Mouse (Mus musculus) intestine, embryonic 14.5 days (tissue): ENCODE results near the gene Trp73. TPM values are rescaled to one million over a fixed set of nuclear protein-coding genes. Genes with fewer than 3 reads are reported as not detected.

Experiments used
- ATAC-seq: fragments of 200-750 bp; cut with Nextera tagmentation; replicated peaks from 2 replicates; pipeline ENCODE4 v1.8.0; 2017; ENCODE audit warnings: low read depth, moderate number of reproducible peaks, moderate TSS enrichment, moderate library complexity; ENCODE audit not compliant: low FRiP score, low TSS enrichment
- DNase-seq: peaks from one replicate; pipeline ENCODE4 v3.0.0-alpha.2; 2018; ENCODE audit warnings: low spot score
- H3K27ac ChIP-seq: fragments of 300-500 bp; sonication (generic); 2 replicates; pipeline ENCODE4 v1.5.1; 2014; ENCODE audit warnings: low read depth, mild to moderate bottlenecking, control low read depth
- H3K27me3 ChIP-seq: fragments of 300-500 bp; sonication (generic); replicated peaks from 2 replicates; pipeline ENCODE4 v1.6.1; 2014; ENCODE audit warnings: low read length, control low read depth; ENCODE audit not compliant: control insufficient read depth, insufficient read depth
- H3K36me3 ChIP-seq: fragments of 300-500 bp; sonication (generic); 2 replicates; pipeline ENCODE4 v1.6.1; 2014; ENCODE audit warnings: low read length, control low read depth; ENCODE audit not compliant: control insufficient read depth, insufficient read depth
- H3K4me1 ChIP-seq: fragments of 300-500 bp; sonication (generic); replicated peaks from 2 replicates; pipeline ENCODE4 v1.6.1; 2014; ENCODE audit warnings: low read length, control low read depth, mixed read lengths; ENCODE audit not compliant: control insufficient read depth, insufficient read depth
- H3K4me2 ChIP-seq: fragments of 300-500 bp; sonication (generic); 2 replicates; pipeline ENCODE4 v1.6.1; 2014; ENCODE audit warnings: low read length
- H3K4me3 ChIP-seq: fragments of 300-500 bp; sonication (generic); 2 replicates; pipeline ENCODE4 v1.5.1; 2014; ENCODE audit warnings: low read depth, low read length, control low read depth, mixed read lengths
- H3K9ac ChIP-seq: fragments of 300-500 bp; sonication (generic); 2 replicates; pipeline ENCODE4 v1.6.1; 2014; ENCODE audit warnings: mild to moderate bottlenecking, low read length
- H3K9me3 ChIP-seq: fragments of 300-500 bp; sonication (generic); 2 replicates; pipeline ENCODE4 v1.6.1; 2016; ENCODE audit warnings: low read length, control low read depth; ENCODE audit not compliant: control insufficient read depth
- WGBS: fragments of 180-500 bp; shearing (Covaris S2); extraction: QIAGEN DNeasy Blood & Tissue Kit; methylation state at CpG from one replicate; pipeline ENCODE4 v1.1.7; 2014; 5-methylcytosine and 5-hydroxymethylcytosine counted together
- polyA plus RNA-seq: library from polyadenylated mRNA; unstranded; fragments of >200 nt; fragmentation: Nextera tagmentation; extraction: Ambion mirVana; gene quantifications from 2 replicates; pipeline ENCODE4 v1.2.1, GENCODE M21; 2014

The Trp73 gene
- polyA plus RNA-seq, 1 experiment from 2014 or later = 0.20 TPM

DNA sequence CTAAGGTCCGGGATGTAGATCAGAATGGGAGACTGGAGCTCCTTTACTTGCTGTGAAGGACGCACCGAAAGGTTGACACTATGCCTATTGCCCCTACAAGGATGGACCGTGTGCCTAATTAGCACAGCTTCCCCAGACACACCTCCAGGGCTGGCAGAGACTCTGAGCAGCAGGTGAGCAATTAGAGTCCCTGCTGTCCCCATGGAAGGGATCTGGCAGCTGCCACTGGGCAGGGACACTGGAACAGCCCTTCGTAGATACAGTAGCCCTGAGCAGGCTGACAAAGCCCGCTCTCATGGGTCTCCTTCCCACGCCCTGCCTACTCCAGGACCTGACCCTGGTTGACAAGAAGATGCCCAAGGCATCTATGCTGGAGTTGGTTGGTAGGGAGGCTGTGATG, 17.6 kb downstream of the Trp73 start:
- Histone ChIP-seq H3K9ac (no peak overlapping the region), H3K4me3 (no peak overlapping the region), H3K27ac (no peak overlapping the region), H3K27me3 (no peaks in the 10 kb centered on the region), H3K4me1 (no peaks in the 10 kb centered on the region), H3K9me3 (no peaks in the 10 kb centered on the region), H3K4me2 (no peak overlapping the region), H3K36me3 (no peaks in the 10 kb centered on the region)
- ATAC-seq (no peak), DNase-seq (no peak)
- 76% methylated on average over 7 of the region's 7 CpGs for WGBS

DNA sequence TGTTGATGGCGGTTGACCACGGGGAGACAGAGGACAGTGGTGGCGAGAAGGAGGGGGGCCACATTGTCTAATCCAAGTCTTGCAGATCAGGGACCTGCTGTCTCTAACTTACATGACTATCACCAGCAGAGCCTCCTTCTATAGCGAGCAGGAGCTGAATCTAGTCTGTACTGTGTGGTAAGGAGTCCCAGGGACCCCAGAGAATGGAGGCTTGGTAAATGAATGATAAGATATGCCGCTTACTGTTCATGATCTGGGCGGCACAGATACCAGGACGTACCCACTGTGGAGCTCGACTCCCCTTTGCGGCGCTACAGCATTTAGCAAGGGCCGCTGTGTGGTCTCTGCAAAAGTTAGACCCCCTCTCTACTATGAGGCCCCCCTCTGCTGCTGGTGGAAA, 18.2 kb downstream of the Trp73 start:
- no peaks in the 10 kb centered on the region for H3K36me3 ChIP-seq
- no peak overlapping the region for H3K4me2 ChIP-seq
- H3K9me3 ChIP-seq = no peaks in the 10 kb centered on the region
- DNase-seq = no peak
- H3K4me1 ChIP-seq = no peaks in the 10 kb centered on the region
- no peak overlapping the region for H3K4me3 ChIP-seq
- ATAC-seq = no peak
- WGBS = 77% methylated on average over 11 of the region's 11 CpGs
- no peaks in the 10 kb centered on the region for H3K27me3 ChIP-seq
- no peak overlapping the region for H3K9ac ChIP-seq
- no peak overlapping the region for H3K27ac ChIP-seq

DNA sequence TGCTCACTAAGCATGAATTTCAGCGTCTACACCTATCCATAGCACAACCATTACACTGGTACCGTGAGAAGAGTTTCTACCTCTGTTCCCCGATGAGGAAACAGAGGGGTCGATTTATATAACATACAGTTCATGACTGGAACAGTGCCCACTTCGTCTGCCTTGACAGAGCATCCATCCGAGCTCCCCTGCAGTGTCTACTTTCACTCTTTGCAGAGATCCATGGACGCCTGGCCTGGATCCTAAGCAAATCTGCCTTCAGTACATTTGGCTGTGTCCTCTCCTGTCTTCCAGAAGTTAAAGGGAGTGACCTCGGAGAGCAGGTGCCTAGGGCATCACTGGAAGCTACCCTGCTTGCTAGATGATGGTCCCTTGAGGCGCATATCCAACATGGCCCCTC, 20.8 kb downstream of the Trp73 start:
- ATAC-seq (no peak), DNase-seq (no peak)
- WGBS = 78% methylated on average over 9 of the region's 9 CpGs
- H3K36me3 ChIP-seq = no peaks in the 10 kb centered on the region
- no peaks in the 10 kb centered on the region for H3K27me3 ChIP-seq
- H3K4me1 ChIP-seq = no peaks in the 10 kb centered on the region
- H3K9ac ChIP-seq = no peak overlapping the region
- no peak overlapping the region for H3K4me2 ChIP-seq
- no peak overlapping the region for H3K27ac ChIP-seq
- no peak overlapping the region for H3K4me3 ChIP-seq
- H3K9me3 ChIP-seq = no peaks in the 10 kb centered on the region

DNA sequence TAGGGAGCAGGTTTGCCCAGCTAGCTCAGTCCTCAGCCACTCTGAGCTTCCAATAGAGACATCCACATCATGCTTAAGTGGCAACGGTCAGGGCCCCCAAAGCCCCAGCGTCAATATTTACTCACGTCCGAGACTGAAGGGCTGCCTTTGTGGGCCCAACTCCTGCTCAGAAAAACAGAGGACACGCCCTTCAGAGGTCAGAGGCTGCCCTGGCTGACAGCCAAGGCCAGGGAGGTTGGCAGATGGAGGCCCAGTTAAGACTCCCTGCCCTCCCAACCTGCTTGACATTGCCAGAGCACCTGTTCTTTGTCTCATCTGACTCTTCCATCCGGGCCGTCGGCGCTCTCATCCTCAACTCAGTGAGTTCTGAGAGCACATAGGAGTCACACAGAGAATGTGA, 21.2 kb downstream of the Trp73 start:
- no peak overlapping the region for H3K27ac ChIP-seq
- H3K4me1 ChIP-seq = no peaks in the 10 kb centered on the region
- H3K27me3 ChIP-seq = no peaks in the 10 kb centered on the region
- peak; percentile 58 for DNase-seq
- no peaks in the 10 kb centered on the region for H3K9me3 ChIP-seq
- no peak overlapping the region for H3K4me2 ChIP-seq
- no peak overlapping the region for H3K4me3 ChIP-seq
- ATAC-seq = no peak
- 53% methylated on average over 9 of the region's 9 CpGs for WGBS
- no peaks in the 10 kb centered on the region for H3K36me3 ChIP-seq
- no peak overlapping the region for H3K9ac ChIP-seq

DNA sequence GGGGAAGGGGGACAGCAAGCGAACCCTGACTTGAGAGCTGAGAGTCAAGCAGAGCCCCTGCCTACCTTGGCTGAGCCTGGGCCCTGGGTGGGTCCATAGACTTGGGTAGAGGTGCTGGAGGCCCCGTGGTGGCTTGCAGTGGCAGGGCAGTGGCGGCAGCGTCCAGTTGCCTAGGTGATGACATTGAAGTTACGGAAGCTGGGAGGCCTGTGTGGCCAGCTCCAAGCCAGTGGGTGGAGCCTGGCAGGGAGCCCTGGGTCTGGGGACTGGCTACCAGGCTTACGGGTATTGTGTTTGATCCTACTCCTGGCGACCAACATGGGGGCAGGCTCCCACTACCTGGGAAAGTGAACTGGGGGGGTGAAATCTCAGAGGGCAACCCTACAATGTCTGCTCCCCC, 23.6 kb downstream of the Trp73 start:
- no peak overlapping the region for H3K4me3 ChIP-seq
- H3K4me2 ChIP-seq = no peak overlapping the region
- 0 out of 2 replicates have a peak, but pooled peaks have one; percentile 47 for ATAC-seq
- no peak overlapping the region for H3K27ac ChIP-seq
- no peaks in the 10 kb centered on the region for H3K27me3 ChIP-seq
- DNase-seq = no peak
- no peaks in the 10 kb centered on the region for H3K9me3 ChIP-seq
- no peaks in the 10 kb centered on the region for H3K4me1 ChIP-seq
- H3K36me3 ChIP-seq = no peaks in the 10 kb centered on the region
- no peak overlapping the region for H3K9ac ChIP-seq
- 62% methylated on average over 7 of the region's 7 CpGs for WGBS

DNA sequence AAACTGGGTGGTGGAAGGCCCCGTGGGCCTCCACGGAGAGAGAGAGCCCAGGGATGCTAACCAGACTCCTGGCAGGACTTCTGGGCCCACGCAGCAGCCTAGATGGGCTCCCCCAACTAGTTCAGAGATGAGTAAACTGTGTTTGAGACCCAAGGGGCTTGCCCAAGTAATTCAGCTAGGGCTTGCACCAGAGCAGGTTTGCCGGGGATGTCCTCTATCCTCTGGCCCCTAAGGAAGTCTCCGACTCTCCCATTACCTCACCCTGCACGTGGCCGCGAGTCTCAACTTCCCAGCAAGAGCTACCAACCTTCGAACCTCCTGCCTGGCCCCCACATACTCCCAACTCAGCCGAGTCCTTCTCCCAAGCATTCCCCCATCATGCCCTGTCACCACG, 30.2 kb downstream of the Trp73 start:
- H3K27me3 ChIP-seq = peaks cover 3% of the 10 kb centered on the region; the same call in 1 of the 2 replicates
- WGBS = 81% methylated on average over 10 of the region's 11 CpGs
- H3K9ac ChIP-seq = no peak overlapping the region
- H3K9me3 ChIP-seq = no peaks in the 10 kb centered on the region
- H3K36me3 ChIP-seq = no peaks in the 10 kb centered on the region
- no peak overlapping the region for H3K4me2 ChIP-seq
- no peak overlapping the region for H3K27ac ChIP-seq
- H3K4me1 ChIP-seq = no peaks in the 10 kb centered on the region
- ATAC-seq (no peak), DNase-seq (no peak)
- no peak overlapping the region for H3K4me3 ChIP-seq

DNA sequence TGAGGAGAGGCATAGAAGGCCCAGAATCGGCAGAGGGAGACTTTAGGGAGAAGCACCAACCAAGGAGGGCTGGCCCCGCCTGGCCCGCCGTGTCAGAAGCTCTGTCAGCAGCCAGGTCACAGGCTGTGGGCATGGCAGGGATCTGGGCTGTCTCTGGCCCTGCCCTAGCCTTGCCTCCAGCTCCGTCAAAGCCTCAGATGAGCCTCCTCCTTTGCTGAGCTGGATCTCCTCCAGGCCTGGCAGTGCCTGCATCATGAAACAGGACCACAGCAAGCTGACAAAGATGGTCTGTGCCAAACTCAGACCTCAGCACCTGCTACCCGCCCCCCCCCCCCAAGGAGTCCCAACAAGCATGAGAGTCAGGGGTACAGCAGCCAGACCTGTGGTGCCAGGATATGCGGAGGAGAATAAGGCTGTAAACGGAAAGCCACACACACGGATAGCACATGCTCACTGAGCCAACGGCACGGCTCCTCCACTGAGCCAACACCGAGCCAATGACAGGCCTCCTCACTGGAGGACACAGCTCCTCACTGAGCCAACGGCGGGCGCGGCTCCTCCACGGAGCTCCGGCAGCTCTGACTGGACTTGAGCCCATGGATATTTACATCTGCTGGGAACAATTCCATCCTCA, 30.7 kb downstream of the Trp73 start:
- Histone ChIP-seq H3K9me3 (no peaks in the 10 kb centered on the region), H3K4me2 (no peak overlapping the region), H3K27me3 (peaks cover 3% of the 10 kb centered on the region; the same call in 1 of the 2 replicates), H3K4me3 (no peak overlapping the region), H3K9ac (no peak overlapping the region), H3K4me1 (no peaks in the 10 kb centered on the region), H3K36me3 (no peaks in the 10 kb centered on the region), H3K27ac (no peak overlapping the region)
- ATAC-seq (no peak), DNase-seq (no peak)
- WGBS = 41% methylated on average over 18 of the region's 18 CpGs

DNA sequence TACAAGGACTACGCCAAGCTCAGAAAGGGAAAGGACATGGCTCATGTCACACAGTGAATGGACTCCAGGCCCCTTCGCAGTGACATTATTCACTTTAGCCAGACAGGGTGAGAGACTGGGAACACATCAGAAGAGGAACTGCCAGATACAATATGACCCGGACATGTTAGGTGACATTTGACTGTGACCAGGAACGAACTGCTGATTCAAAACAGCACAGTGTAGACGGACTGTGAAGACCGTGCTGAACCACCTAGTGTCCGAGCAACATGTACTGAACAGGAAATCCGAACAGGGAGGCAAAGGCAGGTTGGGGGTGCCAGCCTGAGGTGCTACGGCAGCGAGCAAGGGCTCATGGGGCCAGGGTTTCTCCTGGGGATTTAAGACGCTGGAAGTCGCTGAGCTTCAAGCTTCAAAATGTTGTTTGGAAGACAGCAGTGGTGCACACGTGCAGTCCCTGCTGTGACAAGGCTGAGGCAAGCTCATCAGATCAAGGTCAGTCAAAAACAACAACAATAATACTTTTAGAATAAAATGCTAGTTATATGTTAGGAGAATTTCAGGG, 33.4 kb downstream of the Trp73 start:
- H3K36me3 ChIP-seq = no peaks in the 10 kb centered on the region
- H3K4me2 ChIP-seq = no peak overlapping the region
- no peak overlapping the region for H3K9ac ChIP-seq
- H3K4me1 ChIP-seq = no peaks in the 10 kb centered on the region
- H3K27ac ChIP-seq = no peak overlapping the region
- DNase-seq (no peak), ATAC-seq (no peak)
- WGBS = 76% methylated on average over 13 of the region's 13 CpGs
- H3K9me3 ChIP-seq = no peaks in the 10 kb centered on the region
- peaks cover 6% of the 10 kb centered on the region; the same call in 1 of the 2 replicates for H3K27me3 ChIP-seq
- H3K4me3 ChIP-seq = no peak overlapping the region

DNA sequence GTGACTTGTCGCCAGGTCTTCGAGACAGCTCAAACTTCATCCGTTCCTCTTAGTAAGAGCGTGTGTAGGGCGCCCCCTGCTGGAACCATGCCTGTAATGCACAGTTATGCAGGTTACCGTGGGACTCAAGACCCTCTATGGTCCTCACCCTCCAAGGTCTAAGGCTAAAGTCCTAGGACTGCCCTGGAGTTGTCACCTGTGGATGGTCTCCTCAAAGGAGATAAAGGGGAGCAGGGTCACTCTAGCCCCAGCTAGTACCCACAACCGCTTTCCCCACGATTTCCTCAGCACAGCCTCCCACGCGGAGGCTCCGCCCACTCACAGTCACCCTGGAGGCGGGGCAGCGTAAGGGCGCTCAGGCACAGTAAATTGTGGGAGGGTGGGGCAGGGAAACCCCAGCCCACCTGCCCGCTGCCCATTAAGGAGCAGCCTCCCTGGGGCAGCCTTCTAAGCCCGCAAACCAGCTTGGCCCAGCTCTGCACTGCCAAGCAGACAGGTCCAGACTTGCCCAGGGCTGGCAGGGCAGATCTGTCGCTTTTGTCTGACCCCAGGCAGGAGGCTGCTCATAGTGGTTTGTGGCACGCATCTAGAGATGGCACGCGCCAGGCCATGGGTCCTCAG, 34.5 kb downstream of the Trp73 start:
- no peak overlapping the region for H3K4me3 ChIP-seq
- H3K4me1 ChIP-seq = no peaks in the 10 kb centered on the region
- H3K27ac ChIP-seq = no peak overlapping the region
- no peaks in the 10 kb centered on the region for H3K36me3 ChIP-seq
- ATAC-seq (peak; percentile 51; the same call in 1 of the 2 replicates), DNase-seq (peak; percentile 68)
- H3K27me3 ChIP-seq = peaks cover 5% of the 10 kb centered on the region; the same call in 1 of the 2 replicates
- WGBS = 31% methylated on average over 20 of the region's 20 CpGs
- no peaks in the 10 kb centered on the region for H3K9me3 ChIP-seq
- no peak overlapping the region for H3K9ac ChIP-seq
- peak overlapping the region; percentile 24 for H3K4me2 ChIP-seq
